Mouse (Mus musculus) lung, postnatal 25 days (tissue): Measurements from ENCODE around the gene Vmn2r93.

ENCODE experiments used
- DNase-seq: peaks from one replicate; pipeline ENCODE4 v3.0.0; 2022; ENCODE audit warnings: low spot score

The Vmn2r93 gene

DNA sequence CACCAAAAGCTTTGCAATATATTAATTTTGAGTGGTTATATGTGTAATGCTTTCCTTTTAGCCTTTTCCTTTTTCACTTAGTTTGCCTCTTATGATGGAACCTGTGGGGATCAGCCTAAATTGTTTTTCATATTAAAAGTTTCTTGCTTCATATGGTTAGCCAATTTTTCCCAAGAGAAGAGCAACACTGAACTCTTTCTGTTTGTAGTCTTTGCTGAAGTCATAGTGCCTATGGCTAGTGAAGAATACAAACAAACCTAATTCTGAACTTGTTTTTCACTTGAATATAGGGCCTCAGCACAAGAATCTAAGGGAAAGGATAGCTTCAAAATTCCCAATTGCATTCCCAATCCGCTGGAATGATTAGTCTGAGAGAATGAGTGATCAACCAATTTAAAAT is at the start of gene Vmn2r93:
TSS of gene Vmn2r93 (plus strand) at position 301 of the 400 bp plus-strand sequence.
- no peak for DNase-seq

DNA sequence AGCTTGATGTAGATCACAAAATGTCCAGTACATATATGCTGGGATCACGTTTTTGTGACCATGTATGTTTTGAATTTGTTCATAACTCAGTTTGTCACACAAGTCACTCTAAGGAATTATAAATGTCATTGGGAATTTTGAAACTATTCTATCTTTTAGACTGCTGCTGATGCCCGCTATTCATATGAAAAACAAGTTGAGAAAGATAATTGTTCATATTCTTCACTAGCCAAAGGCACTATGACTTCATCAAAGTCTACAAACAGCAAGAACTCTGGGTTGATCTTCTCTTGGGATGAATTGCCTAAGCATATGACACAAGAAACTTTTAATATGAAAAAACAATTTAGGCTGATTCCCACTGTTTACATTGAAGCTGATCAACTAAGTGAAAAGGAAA is 20.2 kb upstream of the Vmn2r93 start, which contains the start of gene Vmn2r94:
TSS of gene Vmn2r94 (minus strand) at position 101 of the 400 bp plus-strand sequence.
- no peak for DNase-seq

DNA sequence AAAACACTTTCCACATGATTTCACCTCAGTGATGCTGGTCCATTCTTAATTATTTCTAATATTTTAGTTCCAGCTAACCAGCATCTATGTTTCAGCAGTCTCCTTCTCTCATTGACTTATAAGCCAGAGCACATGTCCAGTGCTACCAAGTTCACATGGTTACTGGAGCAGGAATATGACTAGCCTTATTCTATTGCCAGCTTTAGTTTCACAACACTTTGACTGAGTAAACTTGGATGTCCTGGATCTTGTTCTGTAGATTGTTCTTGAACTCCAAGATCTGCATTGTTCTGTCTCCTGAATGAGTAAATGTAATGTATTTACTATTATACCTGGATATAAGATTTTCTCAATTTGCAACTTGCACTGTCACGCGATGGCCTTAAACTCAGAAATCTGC is 25.1 kb downstream of the Vmn2r93 start:
- no peak for DNase-seq

DNA sequence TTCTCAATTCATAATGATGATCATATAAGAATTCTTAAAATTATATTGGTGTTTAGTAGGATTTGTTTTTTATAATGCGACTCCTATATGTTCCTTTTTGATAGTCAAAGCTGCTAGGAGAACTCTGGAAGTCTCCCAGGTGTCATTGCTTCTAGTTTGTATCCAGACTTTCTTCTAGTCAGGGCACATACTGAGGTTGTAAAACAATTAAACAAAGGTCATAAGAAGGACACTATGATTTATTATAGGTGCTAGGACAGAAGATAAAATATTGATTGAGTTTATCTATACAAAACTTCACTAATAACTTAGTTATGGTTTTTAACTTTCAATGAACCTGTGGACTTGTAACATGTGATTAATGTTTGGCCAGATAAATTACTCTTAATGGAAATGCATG is 62.1 kb downstream of the Vmn2r93 start:
- DNase-seq: no peak

DNA sequence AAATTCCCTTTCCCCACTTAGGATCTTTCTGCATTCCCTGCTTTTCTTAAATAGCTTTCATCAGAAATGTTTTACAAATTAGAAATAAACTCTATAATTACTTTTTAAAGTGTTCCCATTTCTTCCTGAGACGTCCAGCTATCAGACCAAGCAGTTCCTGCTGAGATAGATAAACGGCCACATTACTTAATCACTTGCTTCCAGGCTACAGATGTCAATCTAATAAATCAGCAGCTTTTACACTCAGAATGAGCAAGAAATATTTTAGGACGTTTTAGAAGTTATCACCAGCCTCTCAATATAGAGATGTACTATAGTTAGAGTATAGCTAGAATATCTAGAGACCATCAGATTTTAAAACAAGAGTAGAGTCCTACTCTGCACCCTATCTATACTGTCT is 62.7 kb downstream of the Vmn2r93 start:
- DNase-seq: no peak
